8 mouse cellular contexts compared by ENCODE assay signal in the genomic region with DNA sequence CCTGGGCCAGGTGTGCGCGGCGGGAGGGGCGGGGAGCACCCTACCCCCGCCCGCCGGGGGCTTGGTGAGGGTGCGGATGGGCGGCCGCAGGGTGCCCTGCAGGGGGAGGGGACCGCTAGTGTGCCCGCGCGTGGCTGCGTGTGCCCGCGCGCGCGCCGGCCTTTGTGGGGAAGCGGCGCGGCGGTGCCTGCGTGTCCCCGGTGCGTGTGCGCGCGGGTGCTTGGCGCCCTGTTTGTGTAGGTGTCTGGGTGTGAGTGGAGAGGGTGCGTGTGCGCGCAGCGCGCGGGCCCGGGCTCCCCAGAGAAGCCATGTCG. TPM values are rescaled to one million over a fixed set of nuclear protein-coding genes. Genes with fewer than 3 reads are reported as not detected.
DNase-seq lines count a peak whose midpoint lies in the region; ATAC-seq and TF ChIP-seq lines count a peak whose summit lies in the region.

No protein-coding gene starts in this region.

- no peaks in the 10 kb centered on the region for H3K9me3 ChIP-seq in forebrain, postnatal 0 days (ENCODE audit: low read length)
- H3K9me3 ChIP-seq in neural tube, embryonic 12.5 days, result no peaks in the 10 kb centered on the region

- H3K4me2 ChIP-seq in forebrain, postnatal 0 days (ENCODE audit: low read depth), result peak overlapping the region; percentile 79
- peak overlapping the region; percentile 78 for H3K4me2 ChIP-seq in neural tube, embryonic 12.5 days (replicated peaks)

- H3K36me3 ChIP-seq in forebrain, postnatal 0 days (ENCODE audit: insufficient read depth), result no peaks in the 10 kb centered on the region; the same call in 1 of the 2 replicates
- 0 out of 2 replicates have a peak, but pooled peaks cover 3% of the 10 kb centered on the region for H3K36me3 ChIP-seq in neural tube, embryonic 12.5 days

- no peak for TF ChIP-seq CTCF in forebrain, postnatal 0 days (IDR thresholded peaks at IDR 0.05; ENCODE audit: low read depth)

- peak; percentile 39 for DNase-seq in kidney, postnatal 10 days
- no peak for DNase-seq in kidney, adult 18-20 months
- DNase-seq in cerebellum, adult 11-12 months, result peak; percentile 83
- peak; percentile 91 for DNase-seq in forebrain, postnatal 0 days
- peak; percentile 49 for DNase-seq in left cerebral cortex, postnatal 4 days
- DNase-seq in urinary bladder, postnatal 10 days (ENCODE audit: low spot score), result no peak
- no peak for DNase-seq in spleen, postnatal 4 days (ENCODE audit: low spot score in 2 of 2)

- peaks cover 20% of the 10 kb centered on the region; the same call in 1 of the 2 replicates for H3K4me1 ChIP-seq in forebrain, postnatal 0 days (ENCODE audit: insufficient read depth)
- H3K4me1 ChIP-seq in neural tube, embryonic 12.5 days, result peaks cover 42% of the 10 kb centered on the region

- intact Hi-C loops in left cerebral cortex, postnatal 4 days (cut with DNase I), result no loop called here

- no peaks in the 10 kb centered on the region for H3K27me3 ChIP-seq in forebrain, postnatal 0 days (ENCODE audit: insufficient read depth, low read length)
- H3K27me3 ChIP-seq in neural tube, embryonic 12.5 days (replicated peaks), result no peaks in the 10 kb centered on the region

- WGBS in forebrain, postnatal 0 days, result 3% methylated on average over 36 of the region's 40 CpGs
- under 1% methylated on average over 39 of the region's 40 CpGs for WGBS in neural tube, embryonic 12.5 days

- peak overlapping the region; percentile 99 for H3K27ac ChIP-seq in forebrain, postnatal 0 days (ENCODE audit: low read depth, low read length)
- peak overlapping the region; percentile 96 for H3K27ac ChIP-seq in neural tube, embryonic 12.5 days

- ATAC-seq in forebrain, postnatal 0 days, result peak; percentile 0; the same call in 1 of the 2 replicates
- ATAC-seq in neural tube, embryonic 12.5 days (ENCODE audit: low FRiP score, low read depth), result no peak

- H3K4me3 ChIP-seq in forebrain, postnatal 0 days (ENCODE audit: low read depth, low read length), result peak overlapping the region; percentile 95
- H3K4me3 ChIP-seq in neural tube, embryonic 12.5 days, result peak overlapping the region; percentile 98

- H3K9ac ChIP-seq in forebrain, postnatal 0 days, result peak overlapping the region; percentile 98
- peak overlapping the region; percentile 95 for H3K9ac ChIP-seq in neural tube, embryonic 12.5 days

RNA-seq across cellular contexts. Expression of gene Adgrl1, which starts 1.0 kb away (rescaled TPM):
- total RNA-seq in forebrain, postnatal 0 days (2014; rRNA removed), result 248 and 259 TPM in 2 replicates
- polyA plus RNA-seq in forebrain, postnatal 0 days (2015; fragmentation: Nextera tagmentation; extraction: Ambion mirVana), result 38.5 and 56.5 TPM in 2 replicates
- 100 to 1,000 TPM; 398 to 418 TPM for total RNA-seq in left cerebral cortex, postnatal 4 days (2021)
- 34.8 and 37.0 TPM in 2 replicates for polyA plus RNA-seq in neural tube, embryonic 12.5 days (2016; fragmentation: Nextera tagmentation; extraction: Ambion mirVana)

RNA-seq across cellular contexts. Expression of gene Gm10644, which starts 54.1 kb away (rescaled TPM):
- 0.14 and 0.31 TPM in 2 replicates for total RNA-seq in forebrain, postnatal 0 days (2014; rRNA removed)
- 0.14 and 0.40 TPM in 2 replicates for polyA plus RNA-seq in forebrain, postnatal 0 days (2015; fragmentation: Nextera tagmentation; extraction: Ambion mirVana)
- under 1 TPM; 0.20 to 0.26 TPM for total RNA-seq in left cerebral cortex, postnatal 4 days (2021)
- 0.60 and 0.86 TPM in 2 replicates for polyA plus RNA-seq in neural tube, embryonic 12.5 days (2016; fragmentation: Nextera tagmentation; extraction: Ambion mirVana)

RNA-seq across cellular contexts. Expression of gene Asf1b, which starts 54.4 kb away (rescaled TPM):
- total RNA-seq in forebrain, postnatal 0 days (2014; rRNA removed), result 1.7 and 5.0 TPM in 2 replicates
- 4.7 and 5.1 TPM in 2 replicates for polyA plus RNA-seq in forebrain, postnatal 0 days (2015; fragmentation: Nextera tagmentation; extraction: Ambion mirVana)
- 1 to 10 TPM; 2.5 to 2.7 TPM for total RNA-seq in left cerebral cortex, postnatal 4 days (2021)
- polyA plus RNA-seq in neural tube, embryonic 12.5 days (2016; fragmentation: Nextera tagmentation; extraction: Ambion mirVana), result 37.1 and 41.6 TPM in 2 replicates

Comparison
In these comparisons a context has a peak if more than half of its experiments do, and no peak if none do; other contexts are left out.
1. DNase-seq: peak in kidney, postnatal 10 days (single experiment), cerebellum, adult 11-12 months (single experiment), forebrain, postnatal 0 days (single experiment) and left cerebral cortex, postnatal 4 days (single experiment); none in kidney, adult 18-20 months (single experiment), urinary bladder, postnatal 10 days (single experiment) and spleen, postnatal 4 days (0 of 2).